ENCODE assay signal across 19 mouse cellular contexts in genomic region chr17:32281126-32281525, GRCm38 (mm10). TPM values are rescaled to one million over a fixed set of nuclear protein-coding genes. Genes with fewer than 3 reads are reported as not detected.
DNase-seq lines count a peak whose midpoint lies in the region; ATAC-seq and TF ChIP-seq lines count a peak whose summit lies in the region.
"Had no signal": no experiment of that assay in that cellular context is flagged by ENCODE, and none has a peak within 500 bp of the region (broad histone marks: within the 10 kb centered on the region; RNA-seq: fewer than 3 reads in every experiment).

No protein-coding gene starts in this region.

- no peaks in the 10 kb centered on the region for H3K9me3 ChIP-seq in E14TG2a.4 (ENCODE audit: low read length)
- H3K9me3 ChIP-seq in MEL (replicated peaks; ENCODE audit: insufficient read depth, low read length): no peaks in the 10 kb centered on the region
- no peaks in the 10 kb centered on the region for H3K9me3 ChIP-seq in liver, embryonic 15.5 days (replicated peaks)
- no peaks in the 10 kb centered on the region for H3K9me3 ChIP-seq in forebrain, postnatal 0 days (ENCODE audit: low read length)
- H3K9me3 ChIP-seq: limb, embryonic 15.5 days had no signal

- no peaks in the 10 kb centered on the region for H3K36me3 ChIP-seq in kidney, adult 2 months (ENCODE audit: control insufficient read depth, insufficient read depth, low read length)
- H3K36me3 ChIP-seq in E14TG2a.4 (ENCODE audit: insufficient read depth, low read length) (peaks cover 11% of the 10 kb centered on the region), MEL (ENCODE audit: control insufficient read depth in 1 of 2, insufficient read depth in 2 of 2, low read length in 2 of 2) (peaks cover 6 to 57% of the 10 kb centered on the region in 2 experiments)
- H3K36me3 ChIP-seq in liver, embryonic 15.5 days (replicated peaks): peaks cover 6% of the 10 kb centered on the region; the same call in 1 of the 2 replicates
- no peaks in the 10 kb centered on the region for H3K36me3 ChIP-seq in forebrain, postnatal 0 days (ENCODE audit: insufficient read depth)
- H3K36me3 ChIP-seq: limb, embryonic 15.5 days had no signal

- no peak for DNase-seq in kidney, adult 2 months
- no peak for DNase-seq in kidney, adult 18-20 months
- DNase-seq in MEL (ENCODE audit: low read depth, low spot score): no peak
- DNase-seq in MN1 (ENCODE audit: low spot score): no peak
- no peak for DNase-seq in forebrain, postnatal 0 days
- DNase-seq: adrenal gland, postnatal 10 days; cerebellum, adult 9-11 months; embryo, embryonic 11 days; heart, adult 18-20 months; heart, postnatal 4 days; right cerebral cortex, postnatal 25 days had no signal

- peak overlapping the region; percentile 42; the same call in 1 of the 2 replicates for H3K27ac ChIP-seq in kidney, adult 2 months (ENCODE audit: insufficient read depth, low read depth, low read length)
- no peak overlapping the region for H3K27ac ChIP-seq in MEL (ENCODE audit: control insufficient read depth, low read depth, low read length)
- no peak overlapping the region for H3K27ac ChIP-seq in liver, embryonic 15.5 days (replicated peaks)
- H3K27ac ChIP-seq in forebrain, postnatal 0 days (ENCODE audit: low read depth, low read length): no peak overlapping the region
- H3K27ac ChIP-seq: kidney, postnatal 0 days; layer of hippocampus, adult 2 months; left cerebral cortex, adult 2 months; limb, embryonic 15.5 days had no signal

- H3K9ac ChIP-seq in MEL (ENCODE audit: control insufficient read depth, low read depth, low read length, poor library complexity, severe bottlenecking): no peak overlapping the region; the same call in 1 of the 2 replicates
- no peak overlapping the region for H3K9ac ChIP-seq in liver, embryonic 15.5 days
- H3K9ac ChIP-seq in forebrain, postnatal 0 days: no peak overlapping the region
- H3K9ac ChIP-seq: limb, embryonic 15.5 days had no signal

- H3K27me3 ChIP-seq in kidney, adult 2 months (replicated peaks; ENCODE audit: control insufficient read depth, insufficient read depth, low read length): no peaks in the 10 kb centered on the region
- H3K27me3 ChIP-seq in E14TG2a.4 (ENCODE audit: insufficient read depth, low read length) (no peaks in the 10 kb centered on the region), MEL (ENCODE audit: control insufficient read depth in 1 of 2, insufficient read depth in 2 of 2, low read length in 2 of 2) (no peaks in the 10 kb centered on the region)
- no peaks in the 10 kb centered on the region for H3K27me3 ChIP-seq in liver, embryonic 15.5 days
- no peaks in the 10 kb centered on the region for H3K27me3 ChIP-seq in forebrain, postnatal 0 days (ENCODE audit: insufficient read depth, low read length)
- H3K27me3 ChIP-seq: limb, embryonic 15.5 days had no signal

- peak overlapping the region; percentile 49 for H3K4me2 ChIP-seq in liver, embryonic 15.5 days
- H3K4me2 ChIP-seq in forebrain, postnatal 0 days (ENCODE audit: low read depth): no peak overlapping the region
- H3K4me2 ChIP-seq: limb, embryonic 15.5 days; midbrain, embryonic 11.5 days had no signal

- H3K4me3 ChIP-seq in kidney, adult 2 months (ENCODE audit: insufficient read depth, low read depth, low read length): no peak overlapping the region
- H3K4me3 ChIP-seq in E14TG2a.4 (replicated peaks; ENCODE audit: low read length) (peak overlapping the region; percentile 99), MEL (ENCODE audit: control insufficient read depth in 1 of 2, insufficient read depth in 1 of 2, low read depth in 2 of 2, low read length in 2 of 2) (no peak overlapping the region)
- peak overlapping the region; percentile 17; the same call in 1 of the 2 replicates for H3K4me3 ChIP-seq in liver, embryonic 15.5 days (replicated peaks)
- H3K4me3 ChIP-seq in forebrain, postnatal 0 days (ENCODE audit: low read depth, low read length): no peak overlapping the region
- H3K4me3 ChIP-seq: layer of hippocampus, adult 2 months; left cerebral cortex, adult 2 months; limb, embryonic 15.5 days had no signal

- no peak for ATAC-seq in liver, embryonic 15.5 days (ENCODE audit: insufficient read depth)
- no peak for ATAC-seq in forebrain, postnatal 0 days
- ATAC-seq: forebrain, embryonic 14.5 days had no signal

- no peak for TF ChIP-seq EP300 in MEL (IDR thresholded peaks at IDR 0.05; ENCODE audit: low read depth in 1 of 2, low read length in 2 of 2)

- 63% methylated on average over 2 of the region's 2 CpGs for WGBS in kidney, adult 2 months
- WGBS in liver, embryonic 15.5 days (ENCODE audit: insufficient replicate concordance): 78% methylated on average over 2 of the region's 2 CpGs
- WGBS in forebrain, postnatal 0 days: 98% methylated on average over 2 of the region's 2 CpGs

- peaks cover 81% of the 10 kb centered on the region for H3K79me2 ChIP-seq in MEL (ENCODE audit: control insufficient read depth, insufficient read depth, low read length, poor library complexity)

- no peak for TF ChIP-seq POLR2A in kidney, adult 2 months (IDR thresholded peaks at IDR 0.05; ENCODE audit: low read depth, low read length)
- TF ChIP-seq POLR2A in MEL (IDR thresholded peaks at IDR 0.05; ENCODE audit: control insufficient read depth in 1 of 2, insufficient read depth in 1 of 2, low read depth in 1 of 2, low read length in 2 of 2, poor library complexity in 1 of 2): no peak

- TF ChIP-seq CTCF in kidney, adult 2 months (conservative IDR thresholded peaks at IDR 0.05; ENCODE audit: insufficient read depth, insufficient read length, low read depth, low read length): no peak
- TF ChIP-seq CTCF in E14TG2a.4 (conservative IDR thresholded peaks at IDR 0.05; ENCODE audit: low read length) (no peak), MEL (IDR thresholded peaks at IDR 0.05 in 2 of 3, conservative IDR thresholded peaks at IDR 0.05 in 1 of 3; ENCODE audit: control insufficient read depth in 1 of 3, insufficient read depth in 1 of 3, low read depth in 2 of 3, low read length in 3 of 3, poor library complexity in 1 of 3, severe bottlenecking in 1 of 3) (no peak)
- no peak for TF ChIP-seq CTCF in forebrain, postnatal 0 days (IDR thresholded peaks at IDR 0.05; ENCODE audit: low read depth)

- H3K4me1 ChIP-seq in kidney, adult 2 months (ENCODE audit: control insufficient read depth, insufficient read depth, low read length): peaks cover 10% of the 10 kb centered on the region
- H3K4me1 ChIP-seq in E14TG2a.4 (replicated peaks; ENCODE audit: low read depth, low read length) (peaks cover 80% of the 10 kb centered on the region), MEL (ENCODE audit: control insufficient read depth in 1 of 2, insufficient read depth in 2 of 2, low read length in 2 of 2) (peaks cover 14 to 16% of the 10 kb centered on the region in 2 experiments)
- H3K4me1 ChIP-seq in liver, embryonic 15.5 days (replicated peaks): peaks cover 63% of the 10 kb centered on the region
- H3K4me1 ChIP-seq in forebrain, postnatal 0 days (ENCODE audit: insufficient read depth): peaks cover 14% of the 10 kb centered on the region

- no peak for TF ChIP-seq RAD21 in MEL (IDR thresholded peaks at IDR 0.05; ENCODE audit: low read depth, low read length)

TF ChIP-seq in MEL, 35 proteins besides CTCF, POLR2A, EP300 and RAD21:
- TF ChIP-seq ZKSCAN1 (IDR thresholded peaks at IDR 0.05; ENCODE audit: low read depth, low read length) (no peak), ZC3H11A (IDR thresholded peaks at IDR 0.05; ENCODE audit: low read depth, low read length) (no peak), BHLHE40 (IDR thresholded peaks at IDR 0.05; ENCODE audit: borderline replicate concordance, low read depth, low read length) (no peak), CHD1 (IDR thresholded peaks at IDR 0.05; ENCODE audit: low read depth, low read length) (no peak), RCOR1 (IDR thresholded peaks at IDR 0.05; ENCODE audit: low read depth, low read length) (0 out of 2 replicates have a peak, but pooled peaks have one; percentile 37)

RNA-seq across cellular contexts. Expression of gene Brd4, which starts 3.4 kb away (rescaled TPM):
- polyA plus RNA-seq in kidney, adult 2 months (2012; rRNA removed): 27.0 and 33.7 TPM in 2 replicates
- 12.3 and 18.3 TPM in 2 replicates for total RNA-seq in MEL (2012; rRNA removed)
- 10 to 100 TPM in 1 of 2 experiments, not detected in 1; 91.4 TPM for polyA plus RNA-seq in MEL (2012; ENCODE audit: insufficient read depth in 1 of 2, insufficient read length in 2 of 2, low read depth in 1 of 2, low replicate concordance in 2 of 2, missing spikeins in 1 of 2)
- 31.5 and 34.7 TPM in 2 replicates for polyA plus RNA-seq in liver, embryonic 15.5 days (2015; fragmentation: Nextera tagmentation; extraction: Ambion mirVana)
- 28.2 and 37.7 TPM in 2 replicates for total RNA-seq in forebrain, postnatal 0 days (2014; rRNA removed)
- polyA plus RNA-seq in forebrain, postnatal 0 days (2015; fragmentation: Nextera tagmentation; extraction: Ambion mirVana): 59.2 and 85.6 TPM in 2 replicates

RNA-seq across cellular contexts. Expression of gene Akap8, which starts 39.9 kb away (rescaled TPM):
- 36.9 and 48.0 TPM in 2 replicates for polyA plus RNA-seq in kidney, adult 2 months (2012; rRNA removed)
- total RNA-seq in MEL (2012; rRNA removed): 80.3 and 101 TPM in 2 replicates
- polyA plus RNA-seq in MEL (2012; ENCODE audit: insufficient read depth in 1 of 2, insufficient read length in 2 of 2, low read depth in 1 of 2, low replicate concordance in 2 of 2, missing spikeins in 1 of 2): 100 to 1,000 TPM in 1 of 2 experiments, 10 to 100 TPM in 1; 77.9 to 127 TPM
- 29.1 and 32.3 TPM in 2 replicates for polyA plus RNA-seq in liver, embryonic 15.5 days (2015; fragmentation: Nextera tagmentation; extraction: Ambion mirVana)
- total RNA-seq in forebrain, postnatal 0 days (2014; rRNA removed): 75.0 and 114 TPM in 2 replicates
- polyA plus RNA-seq in forebrain, postnatal 0 days (2015; fragmentation: Nextera tagmentation; extraction: Ambion mirVana): 44.8 and 64.3 TPM in 2 replicates

Comparison
In these comparisons a context has a peak if more than half of its experiments do, and no peak if none do; other contexts are left out.
1. H3K4me3 ChIP-seq: peak in E14TG2a.4 (single experiment) and liver, embryonic 15.5 days (single experiment); none in kidney, adult 2 months (single experiment), MEL (0 of 2) and forebrain, postnatal 0 days (single experiment).